Mouse (Mus musculus): ENCODE results near the gene Cpeb4. TPM values are rescaled to one million over a fixed set of nuclear protein-coding genes. Genes with fewer than 3 reads are reported as not detected.
A peak's percentile ranks its signal among the peaks of the same experiment; 100 is the strongest.

Cpeb4 gene
- polyA plus RNA-seq, 1 experiment: 53.5 TPM

DNA sequence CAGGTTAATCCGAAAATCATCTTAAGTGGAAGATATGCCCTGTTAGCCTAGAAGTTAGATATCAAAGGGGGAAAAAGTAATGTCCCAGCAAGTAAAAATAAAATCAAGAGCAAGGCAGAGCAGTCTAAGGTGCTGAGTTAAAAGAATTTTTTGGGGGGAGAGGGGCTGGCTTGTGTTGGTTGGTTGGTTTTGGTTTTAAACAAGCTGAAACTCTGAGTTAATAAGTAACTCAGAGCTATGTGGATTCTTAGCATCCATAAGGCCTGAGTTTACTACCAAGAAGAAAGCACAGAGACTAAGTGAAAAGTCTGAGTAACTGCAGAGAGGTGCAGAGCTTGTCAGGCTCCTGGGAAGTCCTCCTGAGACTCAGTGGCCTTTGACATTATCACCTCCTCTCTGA, 16.2 kb downstream of the Cpeb4 start:
- H3K4me3 ChIP-seq (ENCODE audit: insufficient read depth, low read length): no peak overlapping the region
- peaks cover 7% of the 10 kb centered on the region; the same call in 1 of the 2 replicates for H3K4me1 ChIP-seq (ENCODE audit: control insufficient read depth, insufficient read depth, low read length)
- H3K27ac ChIP-seq (ENCODE audit: insufficient read depth, low read length): no peak overlapping the region
- TF ChIP-seq CTCF (IDR thresholded peaks at IDR 0.05; ENCODE audit: extremely low read depth, insufficient read depth, low read length) (no peak), POLR2A (IDR thresholded peaks at IDR 0.05; ENCODE audit: extremely low read depth, insufficient read depth, low read length) (no peak)

DNA sequence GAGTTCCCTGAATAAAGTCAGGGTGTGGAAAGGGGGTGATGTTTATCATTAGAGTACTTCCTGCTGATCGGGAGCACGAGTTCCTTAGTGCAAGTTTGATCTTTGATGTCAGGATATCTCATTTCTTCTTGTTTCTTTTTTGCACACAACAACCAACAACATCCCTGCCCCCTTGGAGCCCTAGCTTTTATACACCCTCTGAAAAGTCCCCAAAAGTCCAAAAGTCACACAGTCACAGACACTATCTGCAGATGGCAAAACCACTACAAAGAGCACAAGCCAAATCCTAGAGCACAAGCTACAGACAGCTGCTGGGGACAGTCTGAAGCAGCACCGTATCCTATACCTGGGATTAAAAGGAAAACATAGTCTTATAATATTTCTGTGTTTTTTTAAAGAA, 20.1 kb downstream of the Cpeb4 start:
- Histone ChIP-seq H3K4me3 (ENCODE audit: insufficient read depth, low read length) (no peak overlapping the region), H3K27ac (ENCODE audit: insufficient read depth, low read length) (no peak overlapping the region), H3K4me1 (ENCODE audit: control insufficient read depth, insufficient read depth, low read length) (peaks cover 6% of the 10 kb centered on the region)
- TF ChIP-seq CTCF (IDR thresholded peaks at IDR 0.05; ENCODE audit: extremely low read depth, insufficient read depth, low read length) (no peak), POLR2A (IDR thresholded peaks at IDR 0.05; ENCODE audit: extremely low read depth, insufficient read depth, low read length) (no peak)

DNA sequence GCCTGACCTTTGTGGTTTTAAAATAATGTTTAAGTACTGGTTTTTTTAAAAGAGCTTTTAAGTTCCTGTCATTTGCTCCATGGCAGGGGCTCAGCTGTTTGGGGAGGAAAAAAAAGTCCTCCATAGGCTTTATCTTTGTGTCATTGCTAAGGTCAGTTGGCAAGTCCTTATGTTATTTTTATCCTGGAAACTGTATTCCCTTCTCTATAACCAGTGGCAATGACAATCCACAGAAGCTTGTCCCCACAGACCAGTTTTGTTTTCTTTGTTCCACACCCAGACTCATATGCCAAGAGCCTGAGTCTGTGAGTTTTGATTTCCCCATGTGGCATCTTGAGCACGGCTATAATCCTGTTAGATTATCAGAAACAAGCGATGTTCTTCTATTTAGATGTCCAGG, 21.6 kb downstream of the Cpeb4 start:
- Histone ChIP-seq H3K4me1 (ENCODE audit: control insufficient read depth, insufficient read depth, low read length) (peaks cover 4% of the 10 kb centered on the region), H3K27ac (ENCODE audit: insufficient read depth, low read length) (no peak overlapping the region; the same call in 1 of the 2 replicates), H3K4me3 (ENCODE audit: insufficient read depth, low read length) (no peak overlapping the region)
- TF ChIP-seq CTCF (IDR thresholded peaks at IDR 0.05; ENCODE audit: extremely low read depth, insufficient read depth, low read length): no peak
- TF ChIP-seq POLR2A (IDR thresholded peaks at IDR 0.05; ENCODE audit: extremely low read depth, insufficient read depth, low read length): no peak

DNA sequence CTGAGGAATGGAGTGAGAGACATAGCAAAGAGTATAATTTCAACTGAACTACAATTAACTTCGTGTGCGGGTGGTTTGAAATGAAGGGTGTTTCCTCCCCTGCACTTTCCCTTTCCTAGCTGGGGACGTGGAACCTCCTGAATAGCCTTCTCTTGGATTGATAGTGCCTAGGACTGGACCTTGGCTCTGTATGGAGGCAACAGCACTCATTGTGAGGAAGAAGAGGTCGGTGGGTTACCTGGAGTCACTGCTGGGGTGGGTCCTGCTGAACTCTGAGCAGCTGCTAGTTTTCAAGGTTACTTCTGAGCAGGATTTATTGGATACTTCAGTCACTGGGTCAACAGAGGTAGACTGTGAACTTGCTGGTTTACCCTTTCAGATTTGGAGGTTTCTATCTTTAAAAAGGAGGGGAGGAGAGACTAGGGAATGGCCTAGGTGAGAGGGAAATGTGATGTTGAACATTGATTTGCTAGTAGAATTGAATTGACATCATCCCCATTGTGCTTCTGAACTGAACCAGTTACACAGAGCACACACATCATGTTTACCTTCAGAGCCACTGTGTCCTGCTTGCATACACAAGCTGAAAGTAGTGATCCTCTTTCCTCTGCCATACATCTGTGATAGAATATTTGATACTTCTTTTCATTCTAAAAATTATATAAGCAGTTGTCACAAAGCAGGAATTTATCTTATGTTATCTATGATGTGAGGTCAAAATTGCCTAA, 24.2 kb downstream of the Cpeb4 start:
- TF ChIP-seq POLR2A (IDR thresholded peaks at IDR 0.05; ENCODE audit: extremely low read depth, insufficient read depth, low read length) (no peak), CTCF (IDR thresholded peaks at IDR 0.05; ENCODE audit: extremely low read depth, insufficient read depth, low read length) (no peak)
- Histone ChIP-seq H3K27ac (ENCODE audit: insufficient read depth, low read length) (no peak overlapping the region), H3K4me3 (ENCODE audit: insufficient read depth, low read length) (no peak overlapping the region), H3K4me1 (ENCODE audit: control insufficient read depth, insufficient read depth, low read length) (peaks cover 9% of the 10 kb centered on the region)

DNA sequence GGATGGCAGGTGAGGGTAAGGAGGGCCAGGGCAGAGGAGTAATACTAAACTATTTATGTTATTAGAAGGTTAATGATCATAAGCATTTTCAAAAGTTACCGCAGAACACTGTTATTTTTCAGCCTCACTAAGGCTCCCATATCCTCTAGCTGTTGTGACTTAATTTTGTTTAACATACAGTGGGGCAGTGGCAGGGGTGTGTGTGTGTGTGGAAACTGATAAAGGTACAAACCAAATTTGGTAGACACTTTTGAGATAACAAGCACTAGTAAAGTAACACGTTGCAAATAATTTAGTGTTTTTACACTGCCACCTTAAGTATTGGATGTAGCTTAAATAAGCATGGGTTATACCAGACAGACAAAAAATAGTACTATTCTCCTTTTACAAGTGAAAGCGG, 24.9 kb downstream of the Cpeb4 start:
- H3K27ac ChIP-seq (ENCODE audit: insufficient read depth, low read length): no peak overlapping the region
- no peak overlapping the region for H3K4me3 ChIP-seq (ENCODE audit: insufficient read depth, low read length)
- peaks cover 9% of the 10 kb centered on the region for H3K4me1 ChIP-seq (ENCODE audit: control insufficient read depth, insufficient read depth, low read length)
- TF ChIP-seq CTCF (IDR thresholded peaks at IDR 0.05; ENCODE audit: extremely low read depth, insufficient read depth, low read length) (no peak), POLR2A (IDR thresholded peaks at IDR 0.05; ENCODE audit: extremely low read depth, insufficient read depth, low read length) (no peak)

DNA sequence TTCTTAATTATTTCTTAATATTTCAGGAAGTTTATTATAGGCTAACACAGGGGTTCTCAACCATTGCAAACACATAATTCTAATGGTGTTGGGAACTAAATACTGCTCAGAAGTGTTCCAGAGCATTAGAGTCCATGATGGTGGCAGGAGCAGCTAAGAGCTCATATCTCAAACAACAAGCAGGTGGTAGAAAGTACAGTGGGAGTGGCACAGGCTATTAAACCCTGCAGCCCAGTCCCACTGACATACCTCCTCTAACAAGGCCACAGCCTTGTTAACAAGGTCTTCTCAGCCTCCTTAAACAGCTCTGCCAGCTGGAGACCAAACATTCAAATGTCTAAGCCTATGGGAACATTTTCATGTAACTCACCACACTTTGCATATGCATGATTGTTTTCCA, 27.2 kb downstream of the Cpeb4 start:
- peaks cover 11% of the 10 kb centered on the region for H3K4me1 ChIP-seq (ENCODE audit: control insufficient read depth, insufficient read depth, low read length)
- no peak for TF ChIP-seq CTCF (IDR thresholded peaks at IDR 0.05; ENCODE audit: extremely low read depth, insufficient read depth, low read length)
- TF ChIP-seq POLR2A (IDR thresholded peaks at IDR 0.05; ENCODE audit: extremely low read depth, insufficient read depth, low read length): no peak
- no peak overlapping the region for H3K27ac ChIP-seq (ENCODE audit: insufficient read depth, low read length)
- no peak overlapping the region for H3K4me3 ChIP-seq (ENCODE audit: insufficient read depth, low read length)

DNA sequence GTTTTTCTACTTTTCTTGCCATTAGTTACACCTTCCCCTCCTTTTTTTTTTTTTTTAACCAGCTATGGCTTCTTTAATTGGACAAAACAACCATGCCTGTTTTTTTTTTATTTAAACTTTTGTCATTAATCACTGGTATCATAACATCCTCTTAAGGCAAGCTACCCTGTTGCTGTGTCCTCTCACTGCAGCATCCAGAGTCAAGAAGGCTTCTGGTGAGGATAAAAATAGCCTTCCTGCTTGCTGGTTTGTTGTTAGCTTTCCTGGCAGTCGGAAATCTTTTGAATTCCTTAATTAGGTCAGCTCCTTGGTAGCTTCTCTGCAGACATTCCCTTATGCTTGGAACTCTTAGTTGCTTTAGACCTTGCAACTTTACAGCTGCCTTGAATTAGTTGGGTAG, 28.7 kb downstream of the Cpeb4 start:
- Histone ChIP-seq H3K4me1 (ENCODE audit: control insufficient read depth, insufficient read depth, low read length) (peaks cover 11% of the 10 kb centered on the region), H3K27ac (ENCODE audit: insufficient read depth, low read length) (peak overlapping the region; percentile 48; the same call in 1 of the 2 replicates), H3K4me3 (ENCODE audit: insufficient read depth, low read length) (no peak overlapping the region)
- TF ChIP-seq POLR2A (IDR thresholded peaks at IDR 0.05; ENCODE audit: extremely low read depth, insufficient read depth, low read length) (no peak), CTCF (IDR thresholded peaks at IDR 0.05; ENCODE audit: extremely low read depth, insufficient read depth, low read length) (no peak)

DNA sequence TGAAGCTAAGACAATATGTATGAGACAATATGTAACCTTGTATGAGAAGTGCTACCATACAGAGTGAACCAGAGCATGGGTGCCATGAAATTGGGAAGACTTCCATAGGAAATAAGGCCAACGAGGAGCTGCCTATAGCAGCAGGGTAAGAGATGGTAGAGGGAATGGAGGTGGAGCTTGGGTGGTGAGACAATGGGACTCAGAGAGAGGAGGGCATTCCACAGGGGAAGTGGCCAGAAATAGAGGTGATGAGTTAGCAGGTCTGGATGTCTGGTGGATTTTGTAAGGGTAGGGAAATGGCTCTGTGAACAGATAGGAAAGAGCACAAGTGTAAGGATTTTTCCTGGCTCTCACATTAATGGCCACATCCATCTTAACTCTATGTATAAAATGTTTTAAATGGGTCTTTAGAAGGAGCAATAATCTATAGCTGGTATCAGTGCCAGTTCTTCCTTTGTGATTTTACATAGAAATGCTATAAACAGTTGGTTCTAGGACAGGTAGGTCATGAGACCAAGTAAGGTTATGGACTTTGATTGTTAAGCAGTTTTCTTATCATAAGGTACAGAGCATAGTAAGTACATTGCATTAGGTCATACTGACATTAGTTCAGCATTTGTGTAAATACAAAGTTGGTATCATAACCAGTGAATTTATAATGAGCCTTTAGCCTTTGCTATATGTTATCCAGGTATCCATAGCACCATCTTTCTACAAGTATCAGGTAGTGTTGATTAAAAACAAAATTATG, 30.4 kb downstream of the Cpeb4 start:
- Histone ChIP-seq H3K4me1 (ENCODE audit: control insufficient read depth, insufficient read depth, low read length) (peaks cover 13% of the 10 kb centered on the region; the same call in 1 of the 2 replicates), H3K4me3 (ENCODE audit: insufficient read depth, low read length) (no peak overlapping the region), H3K27ac (ENCODE audit: insufficient read depth, low read length) (no peak overlapping the region)
- TF ChIP-seq POLR2A (IDR thresholded peaks at IDR 0.05; ENCODE audit: extremely low read depth, insufficient read depth, low read length) (no peak), CTCF (IDR thresholded peaks at IDR 0.05; ENCODE audit: extremely low read depth, insufficient read depth, low read length) (no peak)

DNA sequence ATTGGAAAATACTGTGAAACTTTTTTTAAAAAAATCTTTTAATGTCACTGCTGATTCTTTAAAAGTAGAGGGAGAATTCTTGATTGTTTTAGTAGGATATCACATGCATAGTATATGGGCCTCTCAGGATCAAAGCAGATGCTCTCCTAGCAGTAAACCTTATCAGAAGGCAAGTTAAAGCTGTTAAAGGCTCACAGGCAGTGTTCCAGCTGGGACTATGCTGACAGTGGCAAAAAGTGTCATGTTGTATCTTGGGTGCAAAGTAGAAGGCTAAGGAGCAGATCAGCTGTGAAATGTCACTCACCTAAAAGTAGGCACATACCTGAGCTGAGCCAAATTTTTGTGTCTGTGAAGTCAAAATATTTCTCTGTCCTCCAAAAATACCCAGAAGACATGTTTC, 34.5 kb downstream of the Cpeb4 start:
- no peak overlapping the region for H3K4me3 ChIP-seq (ENCODE audit: insufficient read depth, low read length)
- no peak overlapping the region for H3K27ac ChIP-seq (ENCODE audit: insufficient read depth, low read length)
- H3K4me1 ChIP-seq (ENCODE audit: control insufficient read depth, insufficient read depth, low read length): peaks cover 14% of the 10 kb centered on the region; the same call in 1 of the 2 replicates
- no peak for TF ChIP-seq POLR2A (IDR thresholded peaks at IDR 0.05; ENCODE audit: extremely low read depth, insufficient read depth, low read length)
- TF ChIP-seq CTCF (IDR thresholded peaks at IDR 0.05; ENCODE audit: extremely low read depth, insufficient read depth, low read length): no peak

DNA sequence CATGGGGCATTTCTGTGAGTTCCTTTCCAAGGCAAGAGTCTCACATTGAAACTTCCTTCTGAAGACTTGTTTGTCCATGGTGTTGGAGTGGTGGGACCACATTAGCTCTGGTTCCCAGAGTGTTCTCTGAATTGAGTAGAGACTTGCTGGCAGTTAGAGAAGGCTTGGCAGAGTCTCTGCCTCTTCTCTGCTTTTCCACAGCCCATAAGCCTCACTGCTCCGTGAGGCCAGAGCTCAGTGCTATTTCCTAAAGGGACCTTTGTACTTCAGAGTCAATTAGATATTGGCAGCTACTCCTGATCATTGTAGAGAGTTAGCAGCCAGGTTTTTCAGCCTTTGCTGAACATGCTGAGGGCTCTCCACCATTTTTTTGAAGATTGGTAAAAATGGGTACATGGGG, 35.6 kb downstream of the Cpeb4 start:
- Histone ChIP-seq H3K4me3 (ENCODE audit: insufficient read depth, low read length) (no peak overlapping the region), H3K4me1 (ENCODE audit: control insufficient read depth, insufficient read depth, low read length) (peaks cover 12% of the 10 kb centered on the region; the same call in 1 of the 2 replicates), H3K27ac (ENCODE audit: insufficient read depth, low read length) (no peak overlapping the region)
- no peak for TF ChIP-seq CTCF (IDR thresholded peaks at IDR 0.05; ENCODE audit: extremely low read depth, insufficient read depth, low read length)
- no peak for TF ChIP-seq POLR2A (IDR thresholded peaks at IDR 0.05; ENCODE audit: extremely low read depth, insufficient read depth, low read length)
